Mouse (Mus musculus) heart, postnatal 25 days (tissue): Measurements from ENCODE around the gene Vps51. TPM values are rescaled to one million over a fixed set of nuclear protein-coding genes. Genes with fewer than 3 reads are reported as not detected.
A peak's percentile ranks its signal among the peaks of the same experiment; 100 is the strongest.

Experiments used
- DNase-seq: peaks from one replicate; pipeline ENCODE4 v3.0.0; 2022; ENCODE audit warnings: low spot score
- intact Hi-C: fragments of 180-260 bp; cut with DNase I; formaldehyde crosslinking; loops from one replicate; pipeline ENCODE4 v1.15.1; 2025
- total RNA-seq, 2 experiments: library from RNA; stranded (reverse); gene quantifications; 2 replicates each; pipeline ENCODE4 v1.2.3; 2021

Vps51 gene
- total RNA-seq, 2 experiments from 2014 or later, result 23.0 to 25.3 TPM

GRCm38 (mm10) chr19:6084478-6085248 is 7.6 kb upstream of the Vps51 start, which contains the start of the genes Zfpl1 and Cdca5:
Gene Zfpl1, minus strand, starts transcription at chr19:6084956.
Gene Cdca5, plus strand, starts transcription at chr19:6084983.
- intact Hi-C loops, result loop anchor here (1.0 to 10.0 kb wide), 2 partner anchors 26 to 250 kb away; partner anchors contain the start of gene Men1
- DNase-seq, result peak; percentile 93

- intact Hi-C loops, result loop anchor here (10.0 kb wide), 1 partner anchor 253 kb away; the partner anchor contains the start of gene Men1
- DNase-seq, result no peak
These were observed 5.1 kb upstream of the Vps51 start, which contains the start of gene Gm28374 for GRCm38 (mm10) chr19:6082156-6082555. Gene Gm28374, minus strand, starts transcription at chr19:6082256.

DNA sequence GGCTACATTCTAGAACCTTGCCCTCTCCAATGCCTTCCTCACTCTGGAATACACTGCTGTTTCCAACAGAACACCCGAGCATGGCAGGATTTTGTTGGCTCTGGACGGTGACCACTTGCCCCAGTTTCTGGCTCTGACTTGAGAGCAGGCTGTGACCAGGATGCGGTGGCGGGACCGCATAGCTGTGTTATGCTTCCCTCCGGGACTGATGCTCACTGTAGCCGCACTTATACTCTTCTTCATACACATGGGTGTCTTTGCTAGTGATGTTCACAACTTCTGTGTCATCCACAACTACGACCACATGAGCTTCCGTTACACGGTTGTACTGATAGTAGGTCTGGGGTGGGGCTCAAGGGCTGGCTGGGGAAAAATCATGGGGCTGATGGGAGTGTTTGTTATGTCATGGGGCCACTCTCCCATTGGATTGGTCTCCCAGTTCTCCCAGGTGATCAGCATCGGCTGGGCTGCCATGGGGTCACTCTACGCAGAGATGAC is 3.0 kb upstream of the Vps51 start, which contains the start of gene Tmem262:
Tmem262 (plus strand) TSS at position 51 of the 498 bp plus-strand sequence.
- intact Hi-C loops, result loop anchor here (10.0 kb wide), 1 partner anchor 255 kb away; the partner anchor contains the start of gene Men1
- no peak for DNase-seq

GRCm38 (mm10) chr19:6073889-6074288 is 3.1 kb downstream of the Vps51 start:
- intact Hi-C loops, result no loop called here
- DNase-seq, result no peak

- intact Hi-C loops, result no loop called here
- no peak for DNase-seq
These were observed 5.8 kb downstream of the Vps51 start for GRCm38 (mm10) chr19:6071261-6071660.

DNA sequence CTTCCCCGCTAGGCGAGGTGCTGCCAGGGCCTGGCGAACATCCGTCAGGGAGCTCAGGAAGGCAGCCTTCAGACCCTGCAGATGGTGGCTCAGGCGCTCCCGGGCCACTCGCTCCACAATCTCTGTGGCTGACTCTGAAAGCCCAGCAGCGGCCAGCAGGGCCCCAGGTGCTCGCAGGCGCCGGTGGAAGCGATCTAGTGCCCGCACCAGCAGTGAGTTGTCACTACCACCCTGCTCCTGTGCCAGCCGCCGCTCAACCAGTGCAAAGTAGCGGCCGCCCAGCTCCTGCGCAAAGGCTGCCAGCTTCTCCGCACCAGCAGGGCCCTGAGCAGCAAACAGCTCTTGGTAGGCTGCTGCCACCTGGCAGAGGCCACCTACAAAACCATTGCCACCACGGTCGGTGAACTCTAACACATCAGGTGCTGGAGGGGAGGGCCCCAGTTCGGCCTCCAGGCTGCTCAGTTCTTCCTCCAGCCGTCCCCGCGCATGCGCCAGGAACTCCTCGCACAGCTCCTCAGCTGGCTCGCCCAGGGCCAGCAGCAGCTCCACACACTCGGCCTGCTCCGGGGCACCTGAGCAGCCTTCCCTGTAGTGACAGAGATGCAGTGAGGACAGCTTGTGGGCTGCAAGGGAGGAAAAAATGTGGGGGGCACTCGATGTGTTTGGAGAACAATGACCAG is 6.3 kb downstream of the Vps51 start:
- intact Hi-C loops, result no loop called here

DNA sequence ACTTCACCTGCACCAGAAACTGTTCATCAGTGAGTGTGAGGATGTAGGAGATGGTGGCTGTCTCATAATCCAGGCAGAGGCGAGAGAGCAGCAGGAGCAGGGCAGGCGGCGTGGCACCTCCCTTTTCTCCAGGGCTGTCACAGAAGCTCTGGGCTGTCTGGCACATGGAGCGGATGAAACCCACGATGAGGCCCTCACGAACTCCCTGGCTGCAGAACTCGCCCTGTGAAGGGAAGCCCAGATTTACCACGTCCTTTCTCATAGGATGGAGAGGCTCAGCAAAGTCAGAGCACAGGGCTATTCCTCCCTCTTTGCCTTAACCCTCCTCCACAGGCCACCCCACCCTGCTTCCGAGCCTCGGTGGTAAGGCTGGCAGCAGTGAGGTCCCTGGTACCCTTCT is 7.2 kb downstream of the Vps51 start:
- intact Hi-C loops, result no loop called here
- DNase-seq, result no peak

More for the DNA sequence above, 6.3 kb downstream of the Vps51 start:
- DNase-seq, result no peak

GRCm38 (mm10) chr19:6068951-6069350 is 8.1 kb downstream of the Vps51 start:
- no peak for DNase-seq
- intact Hi-C loops, result no loop called here

GRCm38 (mm10) chr19:6067724-6068415 is 9.2 kb downstream of the Vps51 start, which contains the start of gene Tm7sf2:
Gene Tm7sf2, minus strand, starts transcription at chr19:6068373.
- peak; percentile 86 for DNase-seq
- intact Hi-C loops, result no loop called here

DNA sequence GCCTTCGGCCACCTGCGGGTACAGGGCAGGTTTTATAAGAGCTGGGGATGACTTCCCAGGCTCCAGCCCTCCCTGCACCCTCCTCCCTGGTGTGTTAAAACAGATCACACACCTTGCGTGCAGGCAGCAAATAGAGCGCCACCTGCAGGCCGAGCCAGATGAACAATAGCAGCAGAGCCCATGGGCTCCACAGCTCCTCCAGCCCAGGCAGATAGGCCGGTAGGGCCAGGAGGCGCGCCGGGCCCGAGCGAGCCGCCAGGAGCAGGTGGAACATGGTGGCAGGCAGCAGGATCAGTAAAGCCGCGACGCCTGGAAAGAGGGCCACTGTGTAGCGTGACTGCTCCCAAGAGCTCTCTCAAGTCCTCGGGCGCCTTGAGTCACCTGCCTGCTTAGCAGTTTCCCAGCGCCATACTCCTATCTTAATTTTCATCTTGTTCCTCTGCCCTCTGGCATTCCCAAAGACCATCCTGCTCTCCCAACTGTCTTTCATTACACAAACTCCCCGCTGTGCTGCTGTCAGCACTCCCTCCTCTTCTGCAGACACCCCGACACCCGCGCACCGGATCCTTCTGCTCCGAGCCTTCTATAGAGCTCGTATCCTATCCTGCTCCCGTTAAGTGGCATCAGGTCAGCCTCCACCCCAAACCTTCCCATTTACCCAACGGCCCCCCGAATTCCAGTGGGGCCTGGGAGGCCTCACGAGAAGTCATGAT is 9.9 kb downstream of the Vps51 start:
- intact Hi-C loops, result no loop called here
- DNase-seq, result no peak

DNA sequence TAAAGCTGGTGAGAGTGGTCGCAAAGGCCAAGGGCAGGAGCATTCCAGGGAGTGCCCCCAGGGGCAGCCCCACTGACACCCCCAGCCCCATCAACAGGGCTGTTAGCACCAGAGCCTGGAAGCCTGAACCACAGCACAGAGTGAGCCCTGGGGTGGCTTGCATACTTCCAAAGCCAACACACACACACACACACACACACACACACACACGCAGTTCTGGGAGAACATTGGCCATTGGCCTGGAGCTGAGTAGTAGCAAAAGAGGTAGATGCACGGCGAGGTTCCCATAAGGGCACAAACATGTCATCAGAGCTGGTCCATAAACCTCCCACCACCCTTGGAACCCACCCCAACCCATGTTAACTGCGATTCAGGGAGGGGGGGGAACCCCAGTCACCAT is 10.5 kb downstream of the Vps51 start:
- DNase-seq, result no peak
- intact Hi-C loops, result no loop called here

DNA sequence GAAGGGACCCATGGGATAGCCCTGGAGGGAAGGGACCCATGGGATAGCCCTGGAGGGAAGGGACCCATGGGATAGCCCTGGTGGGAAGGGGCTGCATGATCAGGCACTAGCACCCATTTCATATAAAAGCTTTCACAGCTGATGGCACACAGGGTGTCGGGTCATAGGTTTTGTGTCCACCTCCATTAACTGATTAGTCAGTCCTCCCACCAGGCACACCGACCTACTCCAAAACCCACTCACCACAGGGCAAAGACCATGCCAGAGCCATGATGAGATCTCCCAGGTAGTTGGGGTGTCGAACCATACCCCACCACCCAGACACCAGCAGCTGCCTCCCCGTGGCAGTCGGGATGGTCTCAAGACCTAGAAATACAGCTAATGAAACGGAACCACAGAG is 13.9 kb downstream of the Vps51 start:
- intact Hi-C loops, result no loop called here
- no peak for DNase-seq

- DNase-seq, result no peak
- intact Hi-C loops, result no loop called here
These were observed 14.6 kb downstream of the Vps51 start for GRCm38 (mm10) chr19:6062418-6062817.

DNA sequence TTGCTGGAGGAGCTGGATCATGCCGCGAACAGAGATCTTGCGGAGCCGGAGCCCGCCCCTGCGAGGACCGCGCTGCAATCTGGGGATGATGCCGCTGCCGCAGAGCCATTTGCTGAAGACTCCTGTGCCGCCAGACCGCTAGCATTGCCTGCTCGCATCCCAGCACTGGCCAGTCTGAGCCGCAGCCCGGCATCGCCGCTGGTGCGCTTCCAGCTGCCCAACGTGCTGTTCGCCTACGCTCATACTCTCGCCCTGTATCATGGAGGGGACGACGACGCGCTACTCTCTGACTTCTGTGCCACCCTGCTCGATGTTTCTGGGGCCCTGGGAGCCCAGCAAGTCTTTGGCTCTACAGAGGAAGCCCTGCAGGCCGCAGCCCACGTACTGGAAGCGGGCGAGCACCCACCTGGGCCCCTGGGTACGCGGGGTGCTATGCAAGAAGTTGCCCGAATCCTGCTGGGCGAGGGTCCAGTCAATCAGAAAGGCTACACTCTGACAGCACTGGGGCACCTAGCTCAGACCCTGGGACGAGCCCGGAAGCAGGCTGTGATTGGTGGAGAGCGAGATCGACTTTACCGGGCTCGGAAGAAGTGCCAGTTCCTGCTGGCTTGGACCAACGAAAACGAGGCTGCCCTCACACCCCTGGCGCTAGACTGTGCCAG is 15.3 kb downstream of the Vps51 start:
- intact Hi-C loops, result no loop called here
- DNase-seq, result no peak

GRCm38 (mm10) chr19:6061021-6061533 is 16.0 kb downstream of the Vps51 start, which contains the start of gene Znhit2:
Gene Znhit2, plus strand, starts transcription at chr19:6061192.
- intact Hi-C loops, result no loop called here

DNA sequence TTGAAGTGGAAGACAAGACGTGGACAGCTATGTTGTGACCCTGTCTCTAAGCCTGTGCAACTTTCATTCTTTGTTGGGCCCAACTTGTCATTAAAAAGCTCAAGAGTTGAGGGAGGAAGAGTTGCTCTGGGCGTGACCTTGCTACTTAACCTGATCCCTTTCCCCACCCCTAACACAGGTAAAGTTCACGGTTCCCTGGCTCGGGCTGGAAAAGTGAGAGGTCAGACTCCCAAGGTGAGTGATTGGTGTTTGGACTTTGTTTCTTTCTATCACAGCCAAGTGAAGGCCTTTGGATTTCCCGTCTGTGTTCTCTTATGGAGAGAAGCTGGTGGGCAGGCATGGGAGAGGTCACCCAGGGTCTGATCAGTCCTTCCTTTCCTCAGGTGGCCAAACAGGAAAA is 18.1 kb downstream of the Vps51 start:
- no peak for DNase-seq
- intact Hi-C loops, result loop anchor here (1.0 kb wide), 1 partner anchor 25 kb away; the partner anchor contains the start of genes Cdca5 and Zfpl1

More at GRCm38 (mm10) chr19:6061021-6061533, 16.0 kb downstream of the Vps51 start, which contains the start of gene Znhit2:
- peak; percentile 89 for DNase-seq

- intact Hi-C loops, result loop anchor here (1.0 kb wide), 1 partner anchor 26 kb away; the partner anchor contains the start of genes Cdca5 and Zfpl1
- DNase-seq, result no peak
These were observed 18.5 kb downstream of the Vps51 start for GRCm38 (mm10) chr19:6058513-6058912.
